Mouse (Mus musculus) testis, adult 2 months (tissue): Measurements from ENCODE around the gene Map2.

ENCODE experiments used
- CTCF ChIP-seq: fragments of 200-500 bp; IDR thresholded peaks from 2 replicates; pipeline ENCODE4 v1.5.1; 2012; ENCODE audit warnings: low read depth, mild to moderate bottlenecking, inconsistent platforms, low read length, moderate library complexity; ENCODE audit not compliant: control insufficient read depth, insufficient read depth, insufficient replicate concordance
- POLR2A ChIP-seq: fragments of 200-500 bp; IDR thresholded peaks from 2 replicates; pipeline ENCODE4 v1.6.1; 2012; ENCODE audit warnings: low read depth, mild to moderate bottlenecking, inconsistent platforms, low read length, moderate library complexity; ENCODE audit not compliant: control insufficient read depth

DNA sequence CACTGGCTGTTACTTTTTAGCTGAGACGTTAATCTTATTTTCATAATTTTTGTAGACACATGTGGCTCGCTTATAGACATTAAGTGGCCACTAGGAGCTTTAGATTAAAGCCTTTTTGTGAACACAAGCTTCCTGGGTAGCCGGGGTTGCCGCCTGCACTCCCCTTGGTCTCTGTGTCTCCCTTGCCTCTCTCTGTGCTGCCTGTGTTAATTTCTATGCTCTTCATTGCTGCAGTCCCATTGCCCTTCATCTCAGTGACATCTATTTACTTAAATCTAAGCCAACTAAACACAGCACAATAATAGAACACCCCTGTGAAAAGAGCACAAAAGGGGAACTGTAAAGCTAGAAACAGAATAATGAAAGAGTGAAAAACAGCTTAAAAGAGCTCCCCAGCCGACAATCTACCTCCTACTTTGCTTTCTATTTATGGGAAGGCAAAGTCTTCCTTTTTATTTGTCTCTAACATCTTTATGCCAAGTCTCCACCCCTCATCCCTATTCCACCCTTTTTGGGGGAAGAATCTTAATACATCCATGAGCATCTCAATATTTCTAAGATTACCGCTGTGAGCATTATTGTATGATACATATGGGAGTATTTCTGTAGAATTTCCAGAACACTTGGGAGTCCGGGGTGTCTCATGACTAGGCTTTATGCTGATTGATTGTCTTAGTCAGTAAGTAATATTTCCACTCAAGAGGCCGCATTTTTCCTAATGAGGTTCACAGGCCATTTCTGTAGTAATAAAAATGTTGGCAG, 173.5 kb downstream of the Map2 start:
- TF ChIP-seq POLR2A, result no peak
- no peak for TF ChIP-seq CTCF
